Mouse (Mus musculus) lung, postnatal 36 days (tissue): ENCODE measurements around the gene Bend3.

Experiments
- DNase-seq: peaks from one replicate; pipeline ENCODE4 v3.0.0; 2022; ENCODE audit warnings: mixed read lengths

The Bend3 gene

DNA sequence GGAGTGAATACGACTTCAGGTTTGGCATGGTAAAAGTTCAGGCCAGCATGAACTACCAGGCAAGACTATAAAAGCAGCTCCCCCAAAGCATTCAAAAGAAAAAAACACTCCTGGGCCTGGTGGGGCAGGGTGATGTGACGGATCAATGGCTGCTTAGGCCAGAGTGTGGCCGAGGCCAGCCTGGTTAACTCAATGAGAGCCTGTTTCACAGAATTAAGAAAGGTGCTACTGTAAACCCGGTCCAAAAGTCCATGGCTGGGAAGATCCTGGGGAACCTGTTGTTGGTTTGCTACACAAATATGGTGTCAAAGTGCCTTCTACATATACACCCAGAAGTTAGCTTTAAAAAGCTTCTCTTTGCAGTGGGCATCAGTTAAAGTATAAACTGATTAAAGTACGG lies 60.2 kb downstream of the Bend3 start:
- no peak for DNase-seq

DNA sequence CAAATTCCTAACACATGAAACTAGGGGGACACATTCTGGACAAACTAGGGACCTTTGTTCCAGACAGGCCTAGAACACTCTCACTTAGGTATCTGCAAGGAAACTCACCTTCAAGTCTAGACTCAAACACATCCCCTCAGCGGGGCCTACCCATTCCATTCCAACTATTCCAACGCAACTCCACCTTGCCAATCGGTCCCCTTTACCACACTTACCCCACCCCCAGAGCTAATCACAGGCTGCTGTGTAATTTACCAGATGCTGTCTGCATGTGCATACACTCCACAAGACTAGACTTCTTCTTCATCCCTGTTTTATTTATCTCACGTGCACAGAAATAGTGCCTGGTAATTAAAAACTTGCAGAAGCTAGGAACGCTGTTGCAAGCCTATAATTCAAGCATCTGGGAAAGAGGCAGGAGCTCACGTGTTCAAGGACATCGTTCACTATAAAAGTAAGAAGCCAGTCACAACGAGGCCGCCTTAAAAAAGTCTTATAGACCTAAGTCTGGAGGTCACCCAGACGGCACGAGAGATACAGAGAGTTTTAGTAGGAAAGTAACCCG lies 61.2 kb downstream of the Bend3 start:
- no peak for DNase-seq

DNA sequence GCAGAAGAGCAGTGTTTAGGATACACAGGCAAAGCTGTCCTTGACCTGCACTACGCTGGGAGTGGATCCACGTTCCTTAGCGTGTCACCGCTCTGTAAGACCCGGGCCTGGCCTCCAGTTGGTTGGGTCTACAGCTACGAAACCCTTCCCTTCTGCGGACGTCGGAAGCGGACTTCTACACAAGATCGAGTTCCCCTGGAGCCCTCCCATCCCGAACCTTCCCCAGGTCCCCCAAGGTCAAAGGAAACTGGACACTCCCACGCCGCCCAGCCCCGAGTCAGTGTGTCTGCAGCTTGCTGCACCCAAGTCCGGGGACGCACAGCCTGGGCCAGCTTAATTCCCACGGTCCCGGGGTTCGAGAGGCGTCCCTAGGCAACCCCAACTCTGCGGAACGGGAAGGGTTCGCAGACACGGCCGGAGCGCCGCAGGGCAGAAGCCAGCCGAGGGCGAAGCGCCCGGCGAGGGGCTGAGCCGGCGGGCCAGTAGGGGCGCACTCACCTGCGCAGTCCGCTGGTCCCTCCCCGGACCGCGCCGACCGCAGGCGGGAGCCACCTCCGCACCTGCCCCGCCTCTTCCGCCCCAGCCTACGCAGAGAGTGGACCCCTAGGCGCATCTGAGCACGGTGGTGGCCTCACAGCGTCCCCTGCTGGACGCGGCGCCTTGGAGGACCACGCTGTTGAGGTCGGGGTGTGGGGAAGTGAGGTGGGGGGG lies 62.0 kb downstream of the Bend3 start, which contains the start of gene 1700021F05Rik:
Gene 1700021F05Rik, minus strand, starts transcription at position 553 of the 711 bp plus-strand sequence.
- peak; percentile 97 for DNase-seq

DNA sequence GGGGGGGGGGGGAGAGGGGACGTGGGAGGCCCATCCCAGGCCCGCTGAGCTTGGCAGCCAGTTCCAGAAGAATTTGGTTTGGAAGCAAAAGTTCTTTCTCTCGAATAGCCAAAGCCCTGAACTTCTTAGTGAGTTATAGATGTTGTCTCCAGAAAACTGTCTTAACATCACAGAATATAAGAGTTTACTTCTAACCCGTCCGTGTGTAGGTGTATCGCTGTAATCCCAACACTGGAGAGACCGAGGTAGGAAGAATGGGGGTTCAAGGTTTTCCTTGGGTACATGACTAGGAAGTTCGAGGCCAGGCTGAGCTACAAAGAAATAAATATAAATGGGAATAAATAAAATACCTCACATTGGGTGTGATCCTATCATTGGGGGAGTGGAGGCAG lies 62.5 kb downstream of the Bend3 start:
- no peak for DNase-seq

DNA sequence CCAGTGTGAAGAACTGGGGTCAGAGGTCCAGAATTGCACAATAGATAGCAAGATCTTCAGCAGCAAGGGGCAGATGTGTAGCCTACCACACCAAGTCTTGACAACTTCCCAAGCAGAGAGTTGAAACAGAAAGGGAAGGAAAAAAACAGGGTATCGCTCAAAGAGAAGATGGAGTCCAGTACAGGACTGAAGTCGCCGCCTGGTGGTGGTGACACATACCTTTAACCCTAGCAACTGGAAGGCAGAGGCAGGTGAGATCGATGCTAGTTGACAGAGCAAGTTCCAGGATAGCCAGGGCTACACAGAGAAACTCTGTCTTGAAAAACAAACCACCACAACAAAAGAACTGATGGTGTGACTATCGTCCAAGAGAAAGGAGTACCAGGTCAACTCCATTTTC lies 70.8 kb downstream of the Bend3 start:
- no peak for DNase-seq

DNA sequence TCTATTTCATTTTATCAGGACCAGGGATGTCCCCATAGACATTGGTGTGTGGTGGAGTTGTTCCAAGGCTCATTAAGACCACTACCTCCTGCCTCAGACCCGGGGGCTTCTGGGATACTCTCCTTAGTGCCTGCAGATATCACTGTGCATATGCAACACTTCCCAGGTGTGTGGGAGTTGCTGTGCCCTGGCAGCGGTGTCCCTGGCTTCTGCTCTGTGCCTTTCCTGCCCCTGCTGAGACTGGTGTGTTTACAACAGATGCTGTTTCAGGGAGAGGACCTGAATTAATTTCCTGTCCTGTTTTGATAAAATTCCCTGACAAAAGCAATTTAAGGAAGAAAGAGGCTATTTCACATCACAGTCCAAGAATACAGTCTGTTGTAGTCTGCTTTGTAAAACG lies 72.3 kb downstream of the Bend3 start:
- no peak for DNase-seq

DNA sequence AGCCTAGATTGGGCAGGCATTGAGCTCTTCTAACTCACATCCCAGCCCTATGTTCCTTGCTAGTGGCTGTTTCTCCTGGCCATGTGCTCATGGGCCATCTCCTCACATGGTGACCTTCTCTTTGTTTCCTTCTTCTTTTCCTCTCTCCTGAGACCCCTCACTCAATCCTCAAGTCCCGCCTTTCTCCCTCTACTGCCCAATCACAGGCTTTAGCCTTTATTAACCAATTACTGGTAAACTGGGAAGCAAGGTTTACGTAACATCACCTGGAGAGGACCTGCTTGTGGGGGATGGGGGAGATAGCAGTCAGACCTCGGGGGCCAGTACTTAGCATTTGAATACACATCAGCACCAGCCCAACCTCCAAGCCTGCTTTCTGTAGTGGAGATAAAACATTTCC lies 72.8 kb downstream of the Bend3 start:
- DNase-seq: no peak

DNA sequence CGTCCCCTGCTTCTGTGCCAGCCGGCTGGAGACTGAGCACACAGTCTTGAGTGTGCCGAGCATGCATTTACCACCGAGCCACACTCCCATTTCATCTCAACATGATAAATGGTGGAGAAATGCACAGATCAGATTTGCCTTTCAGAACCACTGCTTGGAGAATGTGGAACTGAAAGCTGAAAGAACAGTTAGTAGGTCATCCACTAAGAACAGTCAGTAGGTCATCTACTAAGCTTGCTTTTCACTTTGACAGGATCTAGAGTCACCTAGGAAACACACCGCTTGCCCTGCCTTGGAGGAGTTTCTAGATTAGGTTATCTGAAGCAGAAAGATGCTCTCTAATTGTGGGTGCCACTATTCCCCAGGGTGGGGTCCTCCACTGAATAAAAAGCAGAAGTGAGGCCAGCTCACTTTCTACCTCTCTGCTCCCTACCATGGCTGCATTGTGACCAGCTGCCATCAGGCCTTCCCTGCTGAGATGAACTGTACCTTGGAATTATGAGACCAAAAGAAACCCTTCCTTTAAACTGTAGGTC lies 79.1 kb downstream of the Bend3 start:
- no peak for DNase-seq

DNA sequence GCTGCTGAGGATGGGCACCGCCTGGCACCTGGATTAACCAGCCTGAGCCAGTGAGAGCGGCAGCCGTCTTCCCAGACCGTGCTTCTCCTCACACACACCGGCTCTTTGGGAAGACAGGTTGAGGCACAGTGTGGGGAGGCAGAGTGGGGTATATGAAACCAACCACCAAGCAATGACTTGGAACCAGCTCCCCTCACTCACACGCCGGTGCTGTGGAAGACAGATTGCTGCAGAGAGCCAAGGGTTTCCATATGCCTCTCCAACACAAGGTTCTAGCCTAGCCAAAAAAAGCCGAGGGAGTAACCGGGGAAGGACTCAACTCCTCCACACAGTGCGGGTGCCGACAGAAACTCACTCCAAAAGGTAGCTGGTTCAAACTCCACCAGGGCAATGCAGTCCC lies 80.7 kb downstream of the Bend3 start:
- DNase-seq: no peak

DNA sequence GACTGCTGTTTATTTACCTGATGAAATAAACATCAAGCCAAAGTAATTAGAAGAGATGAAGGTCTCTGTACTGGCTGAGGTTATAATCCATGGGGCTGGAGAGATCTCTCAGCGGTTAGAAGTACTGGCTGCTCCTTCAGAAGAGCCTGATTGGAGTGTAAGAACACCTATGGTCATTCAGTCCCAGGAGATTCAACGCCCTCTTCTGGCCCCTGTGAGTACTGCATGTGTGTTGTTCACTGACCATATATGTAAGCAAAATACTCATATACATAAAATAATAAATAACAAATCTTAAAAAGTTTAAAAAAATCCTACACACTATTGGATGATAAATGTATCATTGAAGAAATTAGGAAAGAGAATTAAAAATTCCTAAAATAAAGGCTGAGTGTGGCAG lies 82.1 kb downstream of the Bend3 start:
- DNase-seq: no peak

DNA sequence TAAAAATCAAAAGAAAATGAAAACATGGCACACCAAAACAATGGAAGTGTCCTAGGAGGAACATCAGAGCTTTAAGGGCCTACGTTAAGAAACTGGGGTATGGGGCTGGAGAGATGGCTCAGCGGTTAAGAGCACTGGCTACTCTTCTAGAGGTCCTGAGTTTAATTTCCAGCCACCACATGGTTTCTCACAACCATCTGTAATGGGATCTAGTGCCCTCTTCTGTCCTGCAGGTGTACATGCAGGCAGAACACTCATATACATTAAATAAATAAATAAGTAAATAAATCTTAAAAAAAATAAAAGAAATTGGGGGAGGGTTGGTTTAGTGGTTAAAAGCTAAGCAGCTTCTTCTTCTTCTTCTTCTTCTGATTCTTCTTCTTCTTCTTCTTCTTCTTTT lies 82.7 kb downstream of the Bend3 start:
- DNase-seq: no peak
